Mouse (Mus musculus) liver, adult 2 months (tissue): ENCODE measurements around the gene Lypd3. TPM values are rescaled to one million over a fixed set of nuclear protein-coding genes. Genes with fewer than 3 reads are reported as not detected.

Experiments
- DNase-seq: peaks from one replicate; pipeline ENCODE4 v3.0.0-alpha.2; 2011; ENCODE audit warnings: low read depth, low spot score; ENCODE audit errors: extremely low read depth
- H3K27ac ChIP-seq: fragments of 200-500 bp; replicated peaks from 2 replicates; pipeline ENCODE4 v1.5.1; 2012; ENCODE audit warnings: low read depth, mild to moderate bottlenecking, control low read depth, inconsistent platforms, low read length; ENCODE audit not compliant: insufficient read depth
- H3K27me3 ChIP-seq: fragments of 200-500 bp; 2 replicates; pipeline ENCODE4 v1.6.1; 2012; ENCODE audit warnings: mild to moderate bottlenecking, moderate library complexity, low read length, inconsistent platforms; ENCODE audit not compliant: control insufficient read depth, insufficient read depth
- H3K36me3 ChIP-seq: fragments of 200-500 bp; 2 replicates; pipeline ENCODE4 v1.6.1; 2012; ENCODE audit warnings: low read length, inconsistent platforms; ENCODE audit not compliant: control insufficient read depth, insufficient read depth
- H3K4me1 ChIP-seq: fragments of 200-500 bp; 2 replicates; pipeline ENCODE4 v1.6.1; 2011; ENCODE audit warnings: low read length; ENCODE audit not compliant: control insufficient read depth, insufficient read depth
- H3K4me3 ChIP-seq: fragments of 200-500 bp; 2 replicates; pipeline ENCODE4 v1.5.1; 2011; ENCODE audit warnings: low read depth, mild to moderate bottlenecking, control low read depth, low read length, moderate library complexity; ENCODE audit not compliant: insufficient read depth
- H3K79me2 ChIP-seq: fragments of 200-500 bp; 2 replicates; pipeline ENCODE4 v1.6.1; 2012; ENCODE audit warnings: inconsistent platforms, mild to moderate bottlenecking, low read length, moderate library complexity; ENCODE audit not compliant: control insufficient read depth, insufficient read depth
- H3K9ac ChIP-seq: fragments of 200-500 bp; 2 replicates; pipeline ENCODE4 v1.6.1; 2012; ENCODE audit warnings: low read depth, mild to moderate bottlenecking, control low read depth, inconsistent platforms, low read length
- CTCF ChIP-seq: fragments of 200-500 bp; IDR thresholded peaks from 2 replicates; pipeline ENCODE4 v1.5.1; 2011; ENCODE audit warnings: low read depth, low read length, control low read depth
- POLR2A ChIP-seq: fragments of 200-500 bp; IDR thresholded peaks from 2 replicates; pipeline ENCODE4 v1.6.1; 2011; ENCODE audit warnings: low read length, control low read depth; ENCODE audit not compliant: insufficient read depth; ENCODE audit errors: extremely low read depth
- WGBS: fragments of 180-500 bp; shearing (Covaris S2); methylation state at CpG from one replicate; pipeline ENCODE4 v1.1.7; 2018; 5-methylcytosine and 5-hydroxymethylcytosine counted together
- polyA plus RNA-seq: library from polyadenylated mRNA; depleted of rRNA; stranded (reverse); fragments of >200 nt; gene quantifications from 2 replicates; pipeline ENCODE4 v1.2.3, GENCODE M21; 2012
- total RNA-seq: library from RNA; depleted of rRNA; stranded (reverse); fragments of >200 nt; gene quantifications from 2 replicates; pipeline ENCODE4 v1.2.3, GENCODE M21; 2014

Lypd3 gene
- total and polyA plus RNA-seq, 2 experiments = not detected

DNA sequence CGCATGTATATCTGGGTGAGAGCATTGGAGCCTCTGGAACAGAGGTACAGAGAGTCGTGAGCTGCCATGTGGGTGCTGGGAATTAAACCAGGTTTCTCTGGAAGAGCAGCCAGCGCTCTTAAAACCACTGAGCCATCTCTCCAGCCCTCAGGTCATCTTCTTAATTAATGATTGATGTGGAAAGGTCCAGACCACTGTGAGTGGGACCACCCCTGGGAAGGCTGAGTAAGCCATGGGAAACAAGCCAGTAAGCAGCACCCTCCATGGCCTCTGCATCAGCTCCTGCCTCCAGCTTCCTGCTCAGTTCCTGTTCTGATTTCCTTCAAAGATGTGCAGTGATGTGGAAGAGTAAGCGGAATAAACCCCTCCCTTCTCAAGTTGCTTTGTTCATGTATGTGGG lies 44.2 kb upstream of the Lypd3 start:
- Histone ChIP-seq H3K36me3 (no peaks in the 10 kb centered on the region), H3K9ac (no peak overlapping the region), H3K4me3 (no peak overlapping the region), H3K79me2 (peaks cover 4% of the 10 kb centered on the region; the same call in 1 of the 2 replicates), H3K4me1 (peaks cover 8% of the 10 kb centered on the region), H3K27ac (no peak overlapping the region), H3K27me3 (no peaks in the 10 kb centered on the region)
- DNase-seq = no peak
- 60% methylated on average over 4 of the region's 4 CpGs for WGBS
- no peak for TF ChIP-seq CTCF
- TF ChIP-seq POLR2A = no peak

DNA sequence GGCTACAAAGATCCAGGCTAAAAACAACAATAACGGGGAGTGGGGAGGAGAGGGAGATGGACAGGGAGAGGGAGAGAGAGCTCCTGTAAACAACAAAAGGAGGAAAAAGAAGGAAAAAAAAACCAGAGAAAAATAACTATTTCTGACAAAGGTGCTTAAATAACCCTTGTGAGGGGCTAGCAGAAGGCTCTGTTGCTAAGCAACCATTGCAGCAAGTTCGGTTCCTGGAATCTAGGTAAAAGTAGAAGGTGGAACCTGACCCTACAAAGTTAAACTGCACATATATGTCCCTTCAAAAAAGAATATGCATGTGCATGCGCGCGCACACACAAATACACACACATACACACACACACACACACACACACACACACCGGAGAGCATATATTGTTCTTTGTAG lies 43.6 kb upstream of the Lypd3 start:
- no peak for DNase-seq
- no peaks in the 10 kb centered on the region for H3K36me3 ChIP-seq
- TF ChIP-seq CTCF = no peak
- TF ChIP-seq POLR2A = no peak
- WGBS = 91% methylated on average over 6 of the region's 6 CpGs
- H3K27ac ChIP-seq = no peak overlapping the region
- no peak overlapping the region for H3K4me3 ChIP-seq
- H3K9ac ChIP-seq = no peak overlapping the region
- H3K79me2 ChIP-seq = peaks cover 4% of the 10 kb centered on the region; the same call in 1 of the 2 replicates
- H3K4me1 ChIP-seq = peaks cover 8% of the 10 kb centered on the region
- no peaks in the 10 kb centered on the region for H3K27me3 ChIP-seq

GRCm38 (mm10) chr7:24593621-24594308 lies 42.6 kb upstream of the Lypd3 start:
- Histone ChIP-seq H3K27ac (peak overlapping the region; percentile 68), H3K4me1 (peaks cover 16% of the 10 kb centered on the region), H3K79me2 (peaks cover 4% of the 10 kb centered on the region; the same call in 1 of the 2 replicates), H3K36me3 (no peaks in the 10 kb centered on the region), H3K4me3 (peak overlapping the region; percentile 91), H3K27me3 (no peaks in the 10 kb centered on the region), H3K9ac (peak overlapping the region; percentile 88)
- WGBS = 2% methylated on average over 39 of the region's 39 CpGs
- peak; percentile 58 for DNase-seq
- TF ChIP-seq POLR2A = peak; percentile 81
- no peak for TF ChIP-seq CTCF

DNA sequence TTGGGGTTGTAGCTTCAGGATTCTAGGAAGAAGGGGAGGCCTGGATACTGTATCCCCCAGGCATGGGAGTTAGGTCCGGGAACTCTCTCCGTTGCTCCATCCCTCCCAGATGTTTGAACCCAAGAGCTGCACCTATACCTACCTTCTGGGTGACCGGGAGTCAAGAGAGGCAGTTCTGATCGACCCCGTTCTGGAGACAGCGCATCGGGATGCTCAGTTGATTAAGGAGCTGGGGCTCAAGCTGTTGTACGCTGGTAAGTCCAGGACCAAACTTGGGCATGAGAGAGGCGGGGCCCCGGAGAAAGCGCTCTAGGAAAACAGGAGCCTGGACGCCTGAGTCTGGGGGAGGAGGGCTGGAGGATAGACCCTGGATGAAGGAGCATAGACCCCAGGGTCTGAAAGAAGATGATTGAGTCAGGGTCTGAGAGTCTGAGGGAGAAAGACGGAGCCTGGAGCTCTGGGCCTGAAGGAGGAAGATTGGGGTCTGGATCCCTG lies 42.0 kb upstream of the Lypd3 start:
- peaks cover 4% of the 10 kb centered on the region; the same call in 1 of the 2 replicates for H3K79me2 ChIP-seq
- no peak for TF ChIP-seq CTCF
- TF ChIP-seq POLR2A = no peak
- H3K36me3 ChIP-seq = no peaks in the 10 kb centered on the region
- H3K9ac ChIP-seq = peak overlapping the region; percentile 88
- no peak for DNase-seq
- peak overlapping the region; percentile 91 for H3K4me3 ChIP-seq
- no peak overlapping the region for H3K27ac ChIP-seq
- WGBS = 16% methylated on average over 13 of the region's 13 CpGs
- peaks cover 20% of the 10 kb centered on the region for H3K4me1 ChIP-seq
- H3K27me3 ChIP-seq = no peaks in the 10 kb centered on the region

GRCm38 (mm10) chr7:24595464-24595863 lies 40.9 kb upstream of the Lypd3 start:
- Histone ChIP-seq H3K79me2 (peaks cover 4% of the 10 kb centered on the region; the same call in 1 of the 2 replicates), H3K27ac (no peak overlapping the region), H3K9ac (no peak overlapping the region), H3K4me1 (peaks cover 22% of the 10 kb centered on the region), H3K27me3 (no peaks in the 10 kb centered on the region), H3K4me3 (no peak overlapping the region), H3K36me3 (no peaks in the 10 kb centered on the region)
- DNase-seq = no peak
- TF ChIP-seq POLR2A = no peak
- TF ChIP-seq CTCF = no peak
- 22% methylated on average over 2 of the region's 2 CpGs for WGBS

DNA sequence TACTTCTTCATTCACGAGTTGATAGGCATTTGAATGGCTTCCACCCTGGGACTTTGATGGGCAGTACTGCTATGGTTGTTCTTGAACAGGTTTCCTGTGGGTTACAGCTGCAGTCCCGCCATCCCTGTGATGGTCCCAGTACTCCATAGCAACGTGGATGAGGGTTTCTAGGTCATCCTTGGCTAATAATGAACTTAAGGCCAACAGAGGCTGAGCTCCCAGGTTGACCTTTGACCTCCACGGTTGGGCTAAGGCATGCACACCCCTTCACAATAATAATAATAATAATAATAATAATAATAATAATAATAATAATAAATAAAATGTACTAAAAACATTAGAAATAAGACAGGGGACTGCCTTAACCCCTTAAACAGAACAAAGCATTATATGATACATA lies 38.2 kb upstream of the Lypd3 start:
- WGBS = 25% methylated on average over 4 of the region's 4 CpGs

More for the DNA sequence above, 38.2 kb upstream of the Lypd3 start:
- Histone ChIP-seq H3K79me2 (peaks cover 4% of the 10 kb centered on the region; the same call in 1 of the 2 replicates), H3K4me1 (peaks cover 22% of the 10 kb centered on the region), H3K36me3 (no peaks in the 10 kb centered on the region), H3K27ac (no peak overlapping the region), H3K9ac (no peak overlapping the region), H3K4me3 (no peak overlapping the region), H3K27me3 (no peaks in the 10 kb centered on the region)
- peak; percentile 57 for DNase-seq
- TF ChIP-seq CTCF (no peak), POLR2A (no peak)
